ENCODE assay signal across 11 mouse cellular contexts in genomic region chr2:5286189-5287043, GRCm38 (mm10).
DNase-seq lines count a peak whose midpoint lies in the region; ATAC-seq lines count a peak whose summit lies in the region.
"Had no signal": no experiment of that assay in that cellular context is flagged by ENCODE, and none has a peak within 500 bp of the region (broad histone marks: within the 10 kb centered on the region; RNA-seq: fewer than 3 reads in every experiment).

No protein-coding gene starts in this region.

- H3K27ac ChIP-seq in midbrain, embryonic 11.5 days (ENCODE audit: low read depth, low read length), result no peak overlapping the region
- H3K27ac ChIP-seq: forebrain, embryonic 13.5 days; midbrain, embryonic 12.5 days had no signal

- intact Hi-C loops in gastrocnemius, postnatal 14 days (cut with DNase I; ENCODE audit: low total_unique reads), result no loop called here
- intact Hi-C loops in heart, postnatal 25 days (cut with DNase I), result no loop called here

- H3K9ac ChIP-seq in midbrain, embryonic 11.5 days (ENCODE audit: low read length), result no peak overlapping the region
- H3K9ac ChIP-seq: forebrain, embryonic 13.5 days; midbrain, embryonic 12.5 days had no signal

- DNase-seq in gastrocnemius, adult 18-20 months (ENCODE audit: low spot score), result peak; percentile 9
- no peak for DNase-seq in gastrocnemius, postnatal 14 days
- peak; percentile 91 for DNase-seq in Muller cell, postnatal 12 days (ENCODE audit: inconsistent ontology term)
- peak; percentile 61 for DNase-seq in kidney, adult 11 months
- DNase-seq in lung, postnatal 25 days (ENCODE audit: low spot score), result peak; percentile 28
- DNase-seq in heart, postnatal 25 days (ENCODE audit: low spot score), result no peak
- DNase-seq in midbrain, embryonic 11.5 days (ENCODE audit: low spot score, missing footprints), result no peak
- DNase-seq in frontal cortex, postnatal 14 days (ENCODE audit: low spot score in 2 of 2), result no peak
- DNase-seq: right cerebral cortex, postnatal 14 days had no signal

- H3K36me3 ChIP-seq in midbrain, embryonic 11.5 days (ENCODE audit: control insufficient read depth, insufficient read depth, low read length), result no peaks in the 10 kb centered on the region
- H3K36me3 ChIP-seq: midbrain, embryonic 12.5 days had no signal

- 85% methylated on average over 5 of the region's 5 CpGs for WGBS in midbrain, embryonic 11.5 days

- ATAC-seq in midbrain, embryonic 11.5 days (ENCODE audit: low FRiP score), result no peak
- ATAC-seq: forebrain, embryonic 13.5 days had no signal

- no peaks in the 10 kb centered on the region for H3K27me3 ChIP-seq in midbrain, embryonic 11.5 days (ENCODE audit: control insufficient read depth, insufficient read depth, low read length)
- H3K27me3 ChIP-seq: forebrain, embryonic 13.5 days; midbrain, embryonic 12.5 days had no signal

- no peak overlapping the region for H3K4me2 ChIP-seq in midbrain, embryonic 11.5 days
- H3K4me2 ChIP-seq: forebrain, embryonic 13.5 days; midbrain, embryonic 12.5 days had no signal

- no peaks in the 10 kb centered on the region for H3K9me3 ChIP-seq in midbrain, embryonic 11.5 days (ENCODE audit: control insufficient read depth, low read length)
- H3K9me3 ChIP-seq: forebrain, embryonic 13.5 days had no signal

- H3K4me3 ChIP-seq in midbrain, embryonic 11.5 days (ENCODE audit: low read depth, low read length), result no peak overlapping the region
- H3K4me3 ChIP-seq: forebrain, embryonic 13.5 days; midbrain, embryonic 12.5 days had no signal

- no peaks in the 10 kb centered on the region for H3K4me1 ChIP-seq in midbrain, embryonic 11.5 days (ENCODE audit: control insufficient read depth, insufficient read depth, low read length)
- H3K4me1 ChIP-seq: forebrain, embryonic 13.5 days; midbrain, embryonic 12.5 days had no signal

Comparison
In these comparisons a context has a peak if more than half of its experiments do, and no peak if none do; other contexts are left out.
1. DNase-seq: peak in gastrocnemius, adult 18-20 months (single experiment), Muller cell, postnatal 12 days (single experiment), kidney, adult 11 months (single experiment) and lung, postnatal 25 days (single experiment); none in gastrocnemius, postnatal 14 days (single experiment), heart, postnatal 25 days (single experiment), midbrain, embryonic 11.5 days (single experiment) and frontal cortex, postnatal 14 days (0 of 2).